Mouse (Mus musculus): Measurements from ENCODE around the gene Drg2.
A peak's percentile ranks its signal among the peaks of the same experiment; 100 is the strongest.

Gene Drg2

DNA sequence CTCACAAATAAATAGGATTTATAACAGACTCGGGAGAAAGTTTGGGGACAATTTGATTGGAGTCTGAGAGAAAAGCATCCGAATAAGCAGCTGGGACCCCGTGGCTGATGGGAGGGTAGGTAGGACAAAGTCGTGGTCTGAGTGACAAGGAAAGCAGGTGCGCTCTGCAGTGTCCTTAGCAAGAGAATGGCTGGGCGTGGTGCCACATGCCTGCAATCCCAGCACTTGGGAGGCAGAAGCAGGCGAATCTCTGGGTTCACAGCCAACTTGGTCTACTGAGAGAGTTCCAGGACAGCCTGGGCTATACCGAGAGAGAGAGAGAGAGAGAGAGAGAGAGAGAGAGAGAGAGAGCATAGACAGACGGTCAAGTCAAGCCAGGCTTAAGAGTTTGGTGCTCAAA is 16.4 kb downstream of the Drg2 start:
- DNase-seq, result no peak

DNA sequence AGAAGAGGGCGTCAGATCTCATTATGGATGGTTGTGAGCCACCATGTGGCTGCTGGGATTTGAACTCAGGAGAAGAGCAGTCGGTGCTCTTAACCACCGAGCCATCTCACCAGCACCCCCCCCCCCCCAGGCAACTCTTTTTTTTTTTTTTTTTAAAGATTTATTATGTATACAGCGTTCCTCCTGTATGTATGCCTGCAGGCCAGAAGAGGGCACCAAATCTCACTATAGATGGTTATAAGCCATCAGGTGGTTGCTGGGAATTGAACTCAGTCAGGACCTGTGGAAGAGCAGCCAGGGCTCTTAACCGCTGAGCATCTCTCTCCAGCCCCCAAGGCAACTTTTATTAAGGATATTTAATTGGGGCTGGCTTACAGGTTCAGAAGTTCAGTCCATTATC is 20.1 kb downstream of the Drg2 start:
- no peak for DNase-seq

DNA sequence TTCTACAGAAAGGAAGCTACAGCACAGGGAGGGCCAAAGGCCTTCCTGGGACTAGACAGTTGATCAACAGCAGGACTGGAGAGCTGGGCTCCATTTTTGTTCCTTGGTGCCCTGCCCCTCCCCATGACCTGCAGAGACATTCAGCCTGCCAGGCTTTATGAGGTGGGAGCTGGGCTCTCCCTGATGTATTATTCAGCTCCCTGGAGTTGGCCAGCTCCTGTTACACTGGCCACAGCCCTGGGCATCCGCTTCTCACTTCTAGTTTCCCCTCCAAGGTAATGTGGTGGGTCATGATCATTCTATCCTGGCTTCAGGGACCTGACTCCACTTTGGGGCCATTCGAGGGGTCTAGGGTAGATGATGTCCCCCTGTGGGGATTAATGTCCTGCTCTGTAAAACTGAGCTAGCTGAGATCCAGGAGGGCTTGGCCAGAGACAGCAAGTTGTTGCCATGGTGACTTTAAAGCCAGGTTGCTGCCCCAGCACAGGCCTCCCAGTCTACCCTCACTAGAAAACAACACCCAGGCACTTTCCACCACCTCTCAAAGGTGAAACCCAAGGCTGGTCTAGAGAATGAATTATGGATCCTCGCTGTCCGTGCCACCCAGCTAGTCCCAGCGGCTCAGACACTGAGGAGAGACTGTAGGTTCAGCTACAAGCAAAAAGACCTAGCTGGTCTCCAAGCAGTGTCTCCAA is 21.4 kb downstream of the Drg2 start:
- DNase-seq, result no peak

DNA sequence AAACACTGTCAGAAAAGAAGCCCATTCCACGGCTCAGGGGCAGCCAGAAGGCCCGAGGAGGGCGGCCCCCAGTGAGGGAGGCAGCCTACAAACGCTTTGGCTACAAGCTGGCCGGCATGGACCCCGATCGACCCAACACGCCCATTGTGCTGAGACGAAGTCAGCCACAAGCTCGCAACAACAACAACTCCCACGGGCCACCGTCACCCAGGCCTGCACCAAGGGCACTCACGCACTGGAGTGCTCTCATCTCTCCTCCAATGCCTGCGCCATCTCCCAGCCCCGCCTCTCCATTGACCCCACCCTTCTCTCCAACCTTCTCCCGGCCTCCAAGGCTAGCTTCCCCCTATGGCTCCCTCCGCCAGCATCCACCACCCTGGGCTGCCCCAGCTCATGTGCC is 23.7 kb downstream of the Drg2 start:
- no peak for DNase-seq

DNA sequence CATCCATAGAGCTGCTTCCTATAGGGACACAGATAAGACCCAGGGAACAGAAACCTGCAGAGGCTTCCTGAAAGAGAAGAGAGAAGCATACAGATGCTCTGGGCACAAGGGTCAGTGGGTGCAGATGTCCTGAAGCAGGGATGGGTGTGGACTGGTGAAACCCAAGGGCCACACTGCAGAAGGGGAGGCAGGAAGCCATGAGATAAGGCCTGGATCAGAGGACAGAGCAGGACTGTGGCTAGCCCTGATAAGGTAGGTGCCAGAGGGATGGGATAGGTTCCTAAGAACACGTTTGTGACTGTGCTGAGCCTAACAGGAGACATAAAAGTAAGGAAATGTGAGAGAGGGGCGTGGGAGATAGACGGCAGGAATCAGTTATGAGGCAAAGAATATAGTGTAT is 31.9 kb downstream of the Drg2 start:
- no peak for DNase-seq

DNA sequence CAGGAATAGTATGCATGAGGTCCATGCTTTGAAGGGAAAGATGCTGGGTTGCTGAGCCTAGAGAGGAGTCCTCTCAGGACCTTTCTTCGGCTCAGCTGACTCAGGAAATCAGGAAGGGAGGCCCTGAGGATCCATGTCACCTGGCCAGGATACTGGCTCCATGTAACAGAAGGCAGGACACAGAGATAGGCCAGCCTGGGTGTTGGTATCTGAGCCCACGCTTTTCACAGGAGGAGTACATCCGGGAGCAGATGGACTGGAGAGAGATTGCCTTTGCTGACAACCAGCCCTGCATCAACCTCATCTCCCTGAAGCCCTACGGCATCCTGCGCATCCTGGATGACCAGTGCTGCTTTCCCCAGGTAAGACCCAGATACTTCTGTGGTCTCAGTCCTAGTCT is 38.3 kb downstream of the Drg2 start:
- peak; percentile 48 for DNase-seq

DNA sequence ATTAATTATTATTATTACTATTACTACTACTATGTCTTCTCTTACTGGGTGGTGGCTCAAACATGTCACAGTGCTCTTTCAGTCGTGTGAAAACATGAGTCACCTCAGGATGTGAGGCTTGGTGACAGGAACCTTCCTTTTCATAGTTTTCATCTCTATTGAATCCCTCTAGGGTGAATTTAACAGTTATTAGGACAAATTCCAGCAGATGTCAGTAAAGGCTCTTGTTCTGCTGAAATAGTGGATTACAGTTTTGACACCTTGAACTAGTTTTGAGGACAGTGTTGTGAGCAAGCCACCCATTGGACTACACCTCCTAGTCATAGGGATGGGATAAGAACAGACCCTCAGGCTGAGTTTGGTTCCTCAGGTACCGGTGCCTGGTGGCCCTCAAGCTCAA is 41.3 kb downstream of the Drg2 start:
- DNase-seq, result no peak

DNA sequence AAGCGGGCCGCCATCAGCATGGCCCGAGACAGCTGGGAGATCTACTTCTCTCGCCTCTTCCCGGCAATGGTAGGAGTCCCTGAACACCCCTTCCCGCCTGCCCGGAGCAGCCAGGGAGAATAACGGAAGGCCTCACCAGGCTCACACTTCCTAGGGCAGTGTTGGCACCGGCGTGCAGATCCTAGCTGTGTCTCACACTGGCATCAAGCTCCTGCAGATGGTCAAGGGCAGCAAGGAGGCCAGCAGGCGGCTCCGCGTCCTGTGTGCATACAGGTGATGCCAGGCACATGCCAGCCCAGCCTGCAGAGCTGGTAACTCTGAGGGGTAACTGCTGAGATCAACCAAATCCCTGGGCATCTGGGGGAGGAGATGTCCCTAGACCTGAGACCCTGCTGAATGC is 52.9 kb downstream of the Drg2 start:
- peak; percentile 62 for DNase-seq

DNA sequence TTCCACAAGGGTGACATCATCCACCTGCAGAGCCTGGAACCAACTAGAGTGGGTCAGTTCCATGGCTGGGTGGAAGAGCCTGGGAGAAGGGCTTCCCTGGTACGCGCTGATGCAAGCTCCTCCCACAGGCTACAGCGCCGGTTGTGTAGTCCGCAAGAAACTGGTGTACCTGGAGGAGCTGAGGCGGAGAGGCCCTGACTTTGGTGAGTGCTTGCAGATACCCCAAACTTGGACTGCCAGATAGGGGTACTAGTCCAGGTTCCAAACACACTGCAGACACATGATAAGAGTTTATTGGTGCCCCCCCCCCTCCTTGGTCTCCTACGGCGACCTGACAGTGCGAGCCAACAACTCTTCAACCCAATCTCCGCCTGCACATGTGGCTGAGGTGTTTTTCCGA is 54.6 kb downstream of the Drg2 start:
- no peak for DNase-seq

DNA sequence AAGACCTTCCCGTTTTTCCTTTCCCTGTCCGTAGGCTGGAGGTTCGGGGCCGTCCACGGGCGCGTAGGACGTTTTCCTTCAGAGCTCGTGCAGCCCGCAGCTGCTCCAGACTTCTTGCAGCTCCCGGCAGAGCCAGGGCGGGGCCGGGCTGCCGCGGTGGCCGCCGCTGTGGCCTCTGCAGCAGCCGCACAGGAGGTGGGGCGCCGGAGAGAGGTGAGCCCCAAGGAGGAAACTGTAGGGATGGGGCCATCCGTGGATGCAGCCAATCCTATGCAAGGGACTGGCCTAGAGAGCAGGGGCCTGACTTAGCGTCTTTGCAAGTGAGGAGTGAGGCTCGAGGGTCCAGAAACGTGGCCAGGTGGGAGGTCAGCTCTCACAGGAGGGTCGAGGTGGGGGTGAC is 55.1 kb downstream of the Drg2 start:
- DNase-seq, result no peak

DNA sequence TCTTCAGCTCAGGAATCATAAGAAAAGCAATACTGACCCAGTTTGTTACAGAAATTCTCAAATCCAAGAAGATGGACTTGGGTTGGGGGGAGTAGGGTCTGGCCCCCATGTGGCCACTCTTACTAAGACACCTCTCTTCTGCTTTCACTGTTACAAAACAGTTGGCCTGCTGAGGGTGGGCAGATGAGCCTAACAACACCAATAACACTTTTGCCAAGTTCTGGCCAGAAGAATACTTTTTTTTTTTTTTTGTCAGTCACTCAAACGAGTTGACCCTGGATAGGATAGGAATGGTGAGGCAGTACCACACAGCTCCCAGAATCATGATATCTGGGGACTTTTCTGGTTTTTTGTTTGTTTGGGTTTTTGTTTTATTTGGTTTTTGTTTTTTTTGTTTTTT is 57.5 kb downstream of the Drg2 start:
- no peak for DNase-seq

DNA sequence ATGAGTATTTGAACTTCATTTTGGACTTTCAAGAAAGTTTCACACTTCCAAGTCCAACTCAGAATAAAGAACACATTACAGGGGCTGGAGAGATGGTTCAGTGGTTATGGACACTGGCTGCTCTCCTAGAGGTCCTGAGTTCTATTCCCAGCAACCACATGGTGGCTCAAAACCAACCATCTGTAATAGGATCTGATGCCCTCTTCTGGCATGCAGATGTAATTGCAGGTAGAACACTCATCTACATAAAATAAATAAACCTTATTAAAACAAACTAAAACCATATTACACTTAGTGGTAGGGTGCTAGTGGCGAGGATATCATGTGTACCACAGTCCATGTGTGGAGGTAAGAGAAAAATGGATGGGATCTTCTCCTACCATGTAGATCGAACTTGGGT is 58.1 kb downstream of the Drg2 start:
- DNase-seq, result no peak

DNA sequence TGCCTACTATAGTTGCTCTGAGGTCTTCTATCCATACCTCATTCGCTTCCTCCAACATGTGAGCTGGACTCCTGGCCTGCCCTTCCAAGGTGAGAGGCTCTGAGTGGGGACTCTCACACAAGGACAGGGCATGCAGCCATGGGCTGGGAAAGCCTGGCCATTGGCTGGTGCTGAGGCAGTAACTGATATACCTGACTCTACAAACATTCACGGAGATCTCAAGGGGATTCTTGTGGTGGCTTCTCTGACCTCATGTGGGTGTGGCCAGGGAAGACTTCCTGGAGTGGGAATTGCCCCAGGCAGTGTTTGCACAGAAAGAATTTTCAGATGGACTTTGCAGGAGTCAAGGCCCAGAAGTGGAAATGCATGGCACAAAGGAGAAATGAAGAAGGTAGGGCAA is 60.5 kb downstream of the Drg2 start:
- no peak for DNase-seq

DNA sequence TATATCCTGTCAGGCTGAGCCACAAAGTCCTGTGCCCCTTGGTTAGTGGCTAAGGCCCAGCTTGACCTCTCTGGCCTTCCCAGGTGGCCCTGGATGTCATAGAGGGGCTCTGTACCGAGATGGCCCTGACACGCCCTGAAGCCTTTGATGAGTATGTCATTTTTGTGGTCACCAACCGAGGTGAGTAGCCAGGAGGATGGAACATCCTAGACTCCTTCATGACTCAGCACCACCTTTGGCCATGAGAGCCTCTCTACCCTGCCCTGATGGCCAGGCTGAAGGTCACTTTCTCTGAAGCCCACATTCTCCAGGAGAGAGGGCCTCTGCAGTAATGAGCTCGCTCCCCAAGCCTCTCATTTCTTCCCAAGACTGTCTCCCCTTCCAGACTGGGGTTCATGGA is 63.9 kb downstream of the Drg2 start:
- DNase-seq, result no peak

Data from cerebellum, adult 9-10 months (tissue).